Mouse (Mus musculus) heart, postnatal 0 days (tissue): ENCODE measurements at regions not wholly inside any gene's neighbourhood (a gene's known extent, or its start where the extent isn't known, plus 50 kb on each side); places are given as distances from the start of the nearest gene placed in this dataset.

Experiments
- CTCF ChIP-seq: IDR thresholded peaks from 2 replicates; pipeline ENCODE4 v1.5.1; 2016; ENCODE audit warnings: antibody characterized with exemption, control low read depth, low read depth
- EP300 ChIP-seq: IDR thresholded peaks from 2 replicates; pipeline ENCODE4 v1.6.1; 2016; ENCODE audit warnings: antibody characterized with exemption, low read depth

DNA sequence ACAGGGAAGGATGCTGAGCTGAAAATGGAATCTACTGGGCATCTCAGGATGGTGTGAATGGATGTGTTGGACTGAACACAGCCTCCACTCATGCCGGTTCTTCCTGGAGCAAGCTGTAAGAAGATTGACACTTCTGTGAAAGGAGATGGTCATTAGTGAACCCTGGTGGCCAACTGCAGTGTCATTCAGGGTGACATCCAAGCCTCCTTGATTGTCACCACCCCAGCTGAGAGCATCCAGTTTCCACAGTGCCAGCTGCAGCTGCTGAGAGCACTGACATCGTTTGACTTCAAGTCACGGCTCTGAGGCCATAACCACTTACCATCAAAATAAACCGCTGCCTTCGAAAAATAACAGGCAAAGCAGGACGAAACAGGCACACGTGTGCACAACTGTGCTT lies 121.9 kb upstream of the Agap1 start:
- TF ChIP-seq CTCF, result no peak
- no peak for TF ChIP-seq EP300
